Mouse (Mus musculus) ES-Bruce4 (cell line): Measurements from ENCODE around the gene Zfp281.

ENCODE experiments used
- CTCF ChIP-seq: IDR thresholded peaks from one replicate; pipeline ENCODE4 v1.8.1; 2011; ENCODE audit warnings: low read depth, low read length
- EP300 ChIP-seq: IDR thresholded peaks from 2 replicates; pipeline ENCODE4 v1.6.1; 2011; ENCODE audit warnings: low read depth, low read length; ENCODE audit not compliant: insufficient read depth
- POLR2A ChIP-seq: IDR thresholded peaks from one replicate; pipeline ENCODE4 v1.8.1; 2011; ENCODE audit warnings: low read length; ENCODE audit not compliant: insufficient read depth

GRCm38 (mm10) chr1:136635644-136636043 is 10.9 kb downstream of the Zfp281 start:
- no peak for TF ChIP-seq CTCF
- TF ChIP-seq POLR2A, result no peak
- TF ChIP-seq EP300, result no peak
